Mouse (Mus musculus) embryonic facial prominence, embryonic 15.5 days (tissue): Measurements from ENCODE around the gene Mfsd4b5. TPM values are rescaled to one million over a fixed set of nuclear protein-coding genes. Genes with fewer than 3 reads are reported as not detected.
"Not testable (repeated sequence)": the region's sequence is repeated elsewhere in the genome, so short reads cannot be mapped to it uniquely, and the experiment has no call there.

Experiments
- ATAC-seq: fragments of 200-750 bp; cut with Nextera tagmentation; 2 replicates; pipeline ENCODE4 v1.8.0; 2017; ENCODE audit warnings: low read depth, moderate TSS enrichment; ENCODE audit not compliant: insufficient number of reproducible peaks, low FRiP score, low TSS enrichment
- H3K27ac ChIP-seq: fragments of 300-500 bp; sonication (generic); replicated peaks from 2 replicates; pipeline ENCODE4 v1.5.1; 2015; ENCODE audit warnings: mild to moderate bottlenecking, inconsistent platforms
- H3K27me3 ChIP-seq: fragments of 300-500 bp; sonication (generic); 2 replicates; pipeline ENCODE4 v1.6.1; 2015; ENCODE audit warnings: inconsistent platforms
- H3K36me3 ChIP-seq: fragments of 300-500 bp; sonication (generic); 2 replicates; pipeline ENCODE4 v1.6.1; 2015; ENCODE audit warnings: mild to moderate bottlenecking, inconsistent platforms
- H3K4me1 ChIP-seq: fragments of 300-500 bp; sonication (generic); 2 replicates; pipeline ENCODE4 v1.6.1; 2015; ENCODE audit warnings: inconsistent platforms
- H3K4me2 ChIP-seq: fragments of 300-500 bp; sonication (generic); replicated peaks from 2 replicates; pipeline ENCODE4 v1.6.1; 2015; ENCODE audit warnings: mild to moderate bottlenecking, inconsistent platforms
- H3K4me3 ChIP-seq: fragments of 300-500 bp; sonication (generic); replicated peaks from 2 replicates; pipeline ENCODE4 v1.5.1; 2015; ENCODE audit warnings: mild to moderate bottlenecking, inconsistent platforms
- H3K9ac ChIP-seq: fragments of 300-500 bp; sonication (generic); 2 replicates; pipeline ENCODE4 v1.6.1; 2015; ENCODE audit warnings: inconsistent platforms
- H3K9me3 ChIP-seq: fragments of 300-500 bp; sonication (generic); replicated peaks from 2 replicates; pipeline ENCODE4 v1.6.1; 2016; ENCODE audit warnings: inconsistent platforms
- WGBS: fragments of 180-500 bp; shearing (Covaris S2); methylation state at CpG from one replicate; pipeline ENCODE4 v1.1.7; 2015; 5-methylcytosine and 5-hydroxymethylcytosine counted together
- polyA plus RNA-seq: library from polyadenylated mRNA; unstranded; fragments of >200 nt; fragmentation: Nextera tagmentation; extraction: Ambion mirVana; gene quantifications from 2 replicates; pipeline ENCODE4 v1.2.1, GENCODE M21; 2015

Mfsd4b5 gene
- polyA plus RNA-seq, 1 experiment from 2014 or later = 0.05 TPM

DNA sequence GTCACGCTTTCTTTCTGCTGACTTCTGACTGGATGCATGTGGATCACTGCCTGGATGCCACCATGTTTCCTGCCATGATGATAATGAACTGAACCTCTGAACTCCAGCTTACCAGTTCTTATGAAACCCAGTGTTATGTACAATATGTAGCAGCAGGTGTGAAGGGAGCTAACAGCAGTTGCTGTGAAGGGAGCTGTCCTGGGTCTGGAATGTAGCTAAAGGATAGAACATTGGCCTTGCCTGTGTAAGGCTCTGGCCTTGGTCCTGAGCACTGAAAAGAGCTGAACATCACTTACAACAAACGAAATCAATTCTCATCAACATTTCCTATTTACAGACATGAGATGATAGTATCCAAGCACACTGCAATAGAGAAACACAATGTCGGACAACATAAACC is 18.9 kb downstream of the Mfsd4b5 start:
- no peak overlapping the region for H3K9ac ChIP-seq
- ATAC-seq = no peak
- 83% methylated on average over 3 of the region's 3 CpGs for WGBS
- H3K4me3 ChIP-seq = no peak overlapping the region
- H3K27me3 ChIP-seq = no peaks in the 10 kb centered on the region
- H3K4me1 ChIP-seq = no peaks in the 10 kb centered on the region
- H3K9me3 ChIP-seq = no peaks in the 10 kb centered on the region
- no peak overlapping the region for H3K4me2 ChIP-seq
- H3K27ac ChIP-seq = no peak overlapping the region
- no peaks in the 10 kb centered on the region for H3K36me3 ChIP-seq

DNA sequence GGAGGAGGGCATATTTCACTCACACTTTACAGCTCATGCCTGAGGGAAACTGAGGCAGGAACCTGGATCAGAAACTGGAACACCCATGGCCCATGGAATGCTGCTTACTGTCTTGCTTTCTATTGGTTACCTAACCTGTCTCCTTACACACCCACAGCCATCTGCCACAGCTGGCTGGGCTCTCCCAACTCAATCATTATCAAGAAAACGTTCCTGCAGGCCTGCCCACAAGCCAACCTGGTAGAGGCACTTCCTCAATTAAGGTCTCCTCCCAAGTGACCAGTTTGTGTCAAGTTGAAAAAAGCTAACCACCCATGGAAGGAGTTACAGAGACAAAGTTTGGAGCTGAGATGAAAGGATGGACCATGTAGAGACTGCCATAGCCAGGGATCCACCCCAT is 24.5 kb downstream of the Mfsd4b5 start:
- 43% methylated on average over 1 of the region's 1 CpGs for WGBS
- H3K9me3 ChIP-seq = no peaks in the 10 kb centered on the region
- no peaks in the 10 kb centered on the region for H3K27me3 ChIP-seq
- H3K4me2 ChIP-seq = no peak overlapping the region
- peaks cover 9% of the 10 kb centered on the region; the same call in 1 of the 2 replicates for H3K4me1 ChIP-seq
- ATAC-seq = no peak
- no peak overlapping the region for H3K27ac ChIP-seq
- H3K4me3 ChIP-seq = no peak overlapping the region
- no peak overlapping the region for H3K9ac ChIP-seq
- no peaks in the 10 kb centered on the region for H3K36me3 ChIP-seq

DNA sequence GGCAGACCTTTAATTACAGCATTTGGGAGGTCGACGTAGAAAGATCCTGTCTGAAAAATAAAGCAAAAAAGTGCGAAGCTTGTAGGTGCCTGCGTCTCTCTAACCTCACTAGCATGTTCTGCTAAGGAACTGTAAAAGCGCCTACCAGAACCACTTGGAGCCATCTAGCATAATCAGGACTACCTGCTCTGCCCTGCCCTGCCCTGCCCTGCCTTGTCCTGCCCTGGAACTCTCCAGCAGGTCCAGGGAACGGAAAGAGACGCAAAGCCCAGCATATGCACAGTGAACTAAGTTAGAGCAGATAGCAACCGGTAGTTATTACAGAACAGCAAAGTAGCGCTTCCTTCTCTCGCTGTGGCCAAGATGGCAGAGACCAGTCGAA is 26.0 kb downstream of the Mfsd4b5 start:
- Histone ChIP-seq H3K36me3 (no peaks in the 10 kb centered on the region), H3K9ac (no peak overlapping the region), H3K27ac (no peak overlapping the region), H3K4me1 (peaks cover 9% of the 10 kb centered on the region; the same call in 1 of the 2 replicates), H3K9me3 (no peaks in the 10 kb centered on the region), H3K4me2 (peak overlapping the region; percentile 94), H3K4me3 (peak overlapping the region; percentile 53), H3K27me3 (no peaks in the 10 kb centered on the region)
- 38% methylated on average over 11 of the region's 11 CpGs for WGBS
- ATAC-seq = no peak

DNA sequence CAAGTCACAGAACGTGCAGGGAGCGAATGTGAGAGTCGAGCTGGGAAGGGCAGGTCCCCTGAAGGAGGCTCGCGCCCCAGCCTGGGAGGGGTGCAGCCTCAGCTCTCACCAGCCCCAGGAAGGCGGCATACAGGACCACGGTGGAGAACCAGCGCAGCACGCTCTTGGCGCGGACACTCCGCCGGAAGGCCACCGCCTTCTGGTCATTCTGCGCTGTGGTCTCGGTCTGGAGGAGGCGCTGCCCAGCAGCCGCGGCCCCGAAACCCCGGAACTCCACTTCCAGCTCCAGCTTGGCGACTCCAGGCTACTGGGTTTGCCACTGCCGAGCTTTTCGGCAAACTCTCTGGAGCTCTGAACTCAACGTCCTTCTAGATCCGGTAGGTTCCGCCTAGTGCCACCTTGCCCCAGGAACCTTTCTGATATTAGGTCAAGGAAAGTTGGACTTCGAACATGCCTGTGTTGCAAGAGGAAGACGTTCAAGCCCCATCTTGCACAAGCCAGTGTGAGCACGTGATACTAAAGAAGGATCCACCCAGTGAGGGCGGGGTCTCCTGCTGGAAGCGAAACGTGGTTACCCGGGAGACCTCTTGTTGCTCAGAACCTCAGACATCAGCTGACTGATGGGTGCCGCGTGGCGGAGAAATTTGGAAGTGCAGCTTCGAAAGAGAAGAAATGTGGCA is 26.5 kb downstream of the Mfsd4b5 start, which contains the start of gene Mfsd4b3:
Gene Mfsd4b3, minus strand, starts transcription at position 393 of the 680 bp plus-strand sequence.
- Histone ChIP-seq H3K27me3 (no peaks in the 10 kb centered on the region), H3K4me3 (peak within 1 kb of the TSS; percentile 53), H3K36me3 (no peaks in the 10 kb centered on the region), H3K9ac (peak within 1 kb of the TSS; percentile 26), H3K9me3 (no peaks in the 10 kb centered on the region), H3K4me1 (peaks cover 9% of the 10 kb centered on the region; the same call in 1 of the 2 replicates), H3K27ac (0 out of 2 replicates have a peak within 1 kb of the TSS, but pooled peaks have one; percentile 48), H3K4me2 (peak within 1 kb of the TSS; percentile 94)
- peak; percentile 98 for ATAC-seq
- under 1% methylated on average over 38 of the region's 38 CpGs for WGBS

DNA sequence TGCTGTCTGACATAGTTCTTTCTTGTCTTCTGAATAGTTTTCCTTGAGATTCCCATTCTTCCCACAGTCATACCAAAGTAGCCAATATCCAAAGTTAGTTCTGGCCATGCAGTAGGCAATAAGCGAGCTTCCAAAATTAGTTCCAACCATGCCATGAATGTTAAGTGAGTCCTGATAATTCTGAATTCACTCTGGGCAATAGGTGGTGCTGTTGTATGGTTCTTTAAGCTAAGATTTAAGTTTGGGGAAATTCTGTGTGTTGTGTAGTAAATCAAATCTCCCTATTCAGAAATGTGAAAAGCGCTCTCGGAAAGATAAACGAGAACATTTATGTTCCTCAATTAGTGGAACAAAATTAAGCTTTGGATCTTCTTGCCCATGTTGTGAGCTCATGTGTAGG is 28.2 kb downstream of the Mfsd4b5 start:
- Histone ChIP-seq H3K4me2 (no peak overlapping the region), H3K4me1 (peaks cover 9% of the 10 kb centered on the region; the same call in 1 of the 2 replicates), H3K9ac (no peak overlapping the region), H3K27me3 (no peaks in the 10 kb centered on the region), H3K27ac (no peak overlapping the region), H3K36me3 (no peaks in the 10 kb centered on the region), H3K4me3 (no peak overlapping the region), H3K9me3 (no peaks in the 10 kb centered on the region)
- WGBS = 66% methylated on average over 4 of the region's 4 CpGs
- ATAC-seq = no peak

DNA sequence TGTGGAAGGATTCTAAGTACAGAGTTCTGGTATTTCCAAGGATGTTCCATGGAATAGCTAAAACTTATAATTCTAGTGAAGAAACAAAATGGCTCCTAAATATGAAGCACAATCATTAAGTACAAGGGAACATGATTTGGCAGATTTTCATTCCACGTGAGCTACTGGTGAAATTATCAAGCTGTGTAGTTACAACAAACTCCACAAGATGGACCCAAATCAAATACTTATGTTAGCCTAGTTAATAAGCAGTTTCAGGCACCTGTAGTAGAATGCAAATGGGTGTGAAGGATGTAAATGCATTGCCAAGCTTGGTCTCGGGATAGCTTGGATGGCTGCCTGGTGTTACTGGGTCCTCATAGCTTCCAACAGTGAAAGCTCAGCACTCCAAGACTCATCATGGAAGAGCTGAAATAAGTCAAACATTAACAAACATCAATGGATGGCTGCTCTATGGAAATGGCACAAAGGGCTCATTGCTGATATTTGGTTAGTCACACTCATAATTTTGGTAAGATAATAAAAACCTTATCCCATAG is 30.0 kb downstream of the Mfsd4b5 start:
- WGBS = 65% methylated on average over 2 of the region's 2 CpGs
- Histone ChIP-seq H3K4me1 (peaks cover 9% of the 10 kb centered on the region; the same call in 1 of the 2 replicates), H3K9ac (no peak overlapping the region), H3K4me2 (no peak overlapping the region), H3K27me3 (no peaks in the 10 kb centered on the region), H3K36me3 (no peaks in the 10 kb centered on the region), H3K27ac (no peak overlapping the region), H3K4me3 (no peak overlapping the region), H3K9me3 (no peaks in the 10 kb centered on the region)
- ATAC-seq = no peak

DNA sequence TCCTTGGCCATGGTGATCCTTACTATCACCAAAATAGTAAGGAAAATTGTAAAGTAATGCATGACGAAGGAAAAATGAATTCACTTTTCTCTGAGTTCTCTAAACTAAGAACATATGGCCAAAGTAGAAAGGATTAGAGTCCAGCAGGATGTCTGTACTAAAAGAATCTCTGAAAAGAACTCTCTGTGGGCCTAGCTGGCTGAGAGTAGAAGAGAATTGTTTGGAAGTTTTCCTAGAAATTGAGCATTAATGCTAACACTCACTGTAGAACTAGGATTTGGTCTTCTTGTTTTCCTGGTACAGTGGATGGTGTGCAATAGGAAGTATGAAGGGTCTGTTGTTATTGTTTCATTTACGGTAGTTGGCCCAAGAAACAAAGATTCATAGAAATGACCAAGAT is 31.3 kb downstream of the Mfsd4b5 start:
- H3K4me3 ChIP-seq = no peak overlapping the region
- ATAC-seq = 0 out of 2 replicates have a peak, but pooled peaks have one; percentile 58
- H3K9me3 ChIP-seq = no peaks in the 10 kb centered on the region
- H3K27ac ChIP-seq = no peak overlapping the region
- no peak overlapping the region for H3K4me2 ChIP-seq
- no peaks in the 10 kb centered on the region for H3K36me3 ChIP-seq
- WGBS = 48% methylated on average over 2 of the region's 2 CpGs
- H3K27me3 ChIP-seq = no peaks in the 10 kb centered on the region
- H3K4me1 ChIP-seq = 0 out of 2 replicates have a peak, but pooled peaks cover 6% of the 10 kb centered on the region
- no peak overlapping the region for H3K9ac ChIP-seq

DNA sequence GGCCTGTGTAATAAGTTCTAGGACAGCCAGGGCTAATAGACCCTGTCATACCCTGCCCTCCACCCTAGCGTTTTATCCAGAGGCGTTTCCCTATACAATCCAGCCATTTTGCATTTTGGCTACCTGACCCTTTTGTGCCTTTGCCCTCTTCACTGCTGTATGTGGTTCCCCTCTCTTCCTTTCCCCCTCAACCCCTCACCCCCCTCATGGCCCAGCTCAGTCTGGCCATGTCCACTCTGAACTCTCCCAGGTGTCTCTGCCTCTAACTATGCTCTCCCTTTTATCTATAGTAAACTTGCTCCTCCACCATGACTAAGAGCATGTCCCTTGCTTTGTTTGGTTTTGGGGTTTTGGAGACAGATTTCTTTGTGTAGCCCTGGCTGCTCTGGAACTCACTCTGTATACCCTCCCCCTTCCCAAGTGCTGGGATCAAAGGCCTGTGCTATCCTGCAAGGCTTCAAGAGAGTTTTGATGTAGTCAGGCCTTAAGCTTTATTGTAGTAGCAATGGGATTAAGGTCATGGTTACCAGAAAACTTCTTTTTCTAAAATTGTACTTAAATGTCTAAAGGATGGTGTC is 37.0 kb downstream of the Mfsd4b5 start:
- Histone ChIP-seq H3K36me3 (no peaks in the 10 kb centered on the region), H3K9ac (no peak overlapping the region), H3K27ac (no peak overlapping the region), H3K27me3 (no peaks in the 10 kb centered on the region), H3K9me3 (no peaks in the 10 kb centered on the region), H3K4me3 (no peak overlapping the region), H3K4me2 (no peak overlapping the region), H3K4me1 (no peaks in the 10 kb centered on the region)
- ATAC-seq = no peak
- 93% methylated on average over 2 of the region's 2 CpGs for WGBS

DNA sequence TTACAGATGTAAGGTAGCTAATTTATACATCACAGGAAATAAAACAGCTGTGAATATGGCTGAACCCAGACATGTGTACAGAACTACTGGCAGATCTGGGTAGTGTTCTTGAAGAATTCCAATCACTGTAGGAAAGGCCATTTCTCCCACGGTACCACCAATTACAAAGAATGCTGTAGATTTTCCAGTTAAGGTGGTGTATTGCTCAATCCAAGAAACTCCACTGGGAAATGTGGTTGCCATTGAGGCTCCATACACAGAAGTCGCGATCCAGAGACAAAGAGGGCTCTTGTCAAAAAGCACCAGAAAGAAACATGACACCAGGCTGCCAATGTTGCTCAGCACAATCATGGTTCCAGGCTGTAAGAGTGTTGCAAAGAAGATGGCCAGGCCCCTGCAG is 39.3 kb downstream of the Mfsd4b5 start:
- not testable (repeated sequence) for H3K4me2 ChIP-seq, H3K4me3 ChIP-seq, H3K9ac ChIP-seq, H3K9me3 ChIP-seq, H3K4me1 ChIP-seq, H3K27me3 ChIP-seq, H3K36me3 ChIP-seq, H3K27ac ChIP-seq, ATAC-seq
- 36% methylated on average over 3 of the region's 3 CpGs for WGBS

DNA sequence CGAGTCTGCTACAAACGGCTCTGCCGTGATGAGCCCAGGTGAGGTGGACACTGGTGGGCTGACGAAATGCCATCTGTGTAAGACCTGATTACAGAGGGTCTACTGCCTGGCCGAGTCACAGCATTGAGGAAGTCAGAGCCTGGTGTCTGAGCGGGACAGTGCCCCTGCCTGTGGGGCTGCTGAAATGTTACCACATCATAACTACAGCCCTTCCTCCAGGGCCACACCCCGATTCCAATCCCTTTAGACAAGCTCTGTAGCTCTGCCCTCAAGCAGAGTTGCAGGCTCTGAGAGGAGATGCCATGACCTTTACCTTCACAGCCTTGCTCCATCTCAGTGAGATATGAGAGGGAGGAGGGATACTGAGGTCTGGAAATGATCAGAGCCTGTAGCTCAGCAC is 49.9 kb downstream of the Mfsd4b5 start:
- H3K9ac ChIP-seq = no peak overlapping the region
- WGBS = 58% methylated on average over 7 of the region's 7 CpGs
- H3K4me1 ChIP-seq = no peaks in the 10 kb centered on the region

DNA sequence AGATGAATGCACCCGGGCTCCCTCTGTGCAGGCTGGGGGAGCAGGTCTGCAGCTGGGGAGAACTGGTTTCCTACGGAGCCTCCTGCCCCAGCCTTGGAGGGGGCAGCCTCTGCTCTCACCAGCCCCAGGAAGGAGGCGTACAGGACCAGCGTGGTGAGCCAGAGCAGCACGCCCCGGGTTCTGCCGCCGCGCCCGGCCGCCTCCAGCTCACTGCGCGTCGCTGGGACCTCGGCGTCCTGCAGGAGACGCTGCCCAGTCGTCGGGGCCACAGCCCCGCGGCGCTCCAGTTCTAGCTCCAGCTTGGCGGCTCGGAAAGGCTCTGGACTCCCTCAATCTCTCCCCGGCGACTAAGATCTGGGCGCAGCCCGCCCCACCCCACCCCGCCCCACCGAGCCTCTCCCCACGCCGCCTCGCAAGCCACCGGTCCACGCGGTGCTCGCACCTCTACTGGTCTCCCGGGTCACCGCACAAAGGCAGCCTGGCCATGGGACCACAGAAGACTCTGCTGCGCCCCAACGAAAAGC is 59.8 kb downstream of the Mfsd4b5 start, which contains the start of gene Mfsd4b2:
Gene Mfsd4b2, minus strand, starts transcription at position 308 of the 524 bp plus-strand sequence.
- no peaks in the 10 kb centered on the region for H3K9me3 ChIP-seq
- peaks cover 4% of the 10 kb centered on the region; the same call in 1 of the 2 replicates for H3K27me3 ChIP-seq
- H3K4me2 ChIP-seq = peak within 1 kb of the TSS; percentile 82
- no peak within 1 kb of the TSS for H3K27ac ChIP-seq
- no peak for ATAC-seq
- H3K4me1 ChIP-seq = peaks cover 8% of the 10 kb centered on the region
- H3K36me3 ChIP-seq = no peaks in the 10 kb centered on the region
- H3K9ac ChIP-seq = peak within 1 kb of the TSS; percentile 15
- WGBS = under 1% methylated on average over 40 of the region's 41 CpGs
- peak within 1 kb of the TSS; percentile 44 for H3K4me3 ChIP-seq

More for the DNA sequence above, 49.9 kb downstream of the Mfsd4b5 start:
- Histone ChIP-seq H3K9me3 (no peaks in the 10 kb centered on the region), H3K27ac (no peak overlapping the region), H3K27me3 (no peaks in the 10 kb centered on the region), H3K36me3 (no peaks in the 10 kb centered on the region), H3K4me2 (no peak overlapping the region), H3K4me3 (no peak overlapping the region)
- ATAC-seq = no peak
